Mouse (Mus musculus): Measurements from ENCODE around the gene Sun2.

DNA sequence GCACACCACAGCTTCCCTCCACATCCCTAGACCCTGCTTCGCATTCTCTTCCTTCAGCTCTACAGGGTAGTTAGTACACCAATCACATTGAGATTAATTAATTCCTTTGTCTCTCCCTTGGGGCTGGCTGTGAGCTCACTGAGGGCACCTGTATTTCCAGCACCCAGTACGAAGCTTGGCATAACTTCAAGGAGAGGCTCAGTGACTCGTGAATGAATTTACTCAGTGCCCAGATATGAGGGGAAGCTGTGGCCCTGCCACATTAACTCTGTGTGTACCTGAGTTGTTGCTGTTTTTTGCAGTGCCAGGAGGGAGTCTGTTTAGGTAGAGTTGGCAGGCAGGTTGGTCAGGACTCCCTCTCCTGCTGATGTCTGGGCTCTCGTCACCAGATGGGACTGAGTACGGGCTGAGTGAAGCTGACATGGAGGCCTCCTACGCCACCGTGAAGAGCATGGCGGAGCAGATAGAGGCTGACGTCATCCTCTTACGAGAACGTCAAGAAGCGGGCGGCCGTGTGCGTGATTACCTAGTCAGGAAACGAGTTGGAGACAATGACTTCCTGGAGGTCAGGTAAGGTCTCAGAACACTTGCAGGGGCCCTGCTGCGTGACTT, 35.6 kb downstream of the Sun2 start:
- no peak for TF ChIP-seq CTCF (IDR thresholded peaks at IDR 0.05; ENCODE audit: low read depth)
- no peak for TF ChIP-seq EP300 (optimal IDR thresholded peaks at IDR 0.05)
